Mouse (Mus musculus) midbrain, embryonic 10.5 days (tissue): ENCODE results near the gene Fam92b. TPM values are rescaled to one million over a fixed set of nuclear protein-coding genes. Genes with fewer than 3 reads are reported as not detected.

Source experiments
- DNase-seq: peaks from one replicate; pipeline ENCODE4 v3.0.0-alpha.2; 2017; ENCODE audit warnings: low spot score
- H3K27ac ChIP-seq: fragments of 300-500 bp; sonication (generic); replicated peaks from 2 replicates; pipeline ENCODE4 v1.5.1; 2016; ENCODE audit warnings: mild to moderate bottlenecking
- H3K27me3 ChIP-seq: fragments of 300-500 bp; sonication (generic); 2 replicates; pipeline ENCODE4 v1.6.1; 2016; ENCODE audit warnings: low read depth, mild to moderate bottlenecking; ENCODE audit not compliant: poor library complexity, severe bottlenecking
- H3K36me3 ChIP-seq: fragments of 300-500 bp; sonication (generic); 2 replicates; pipeline ENCODE4 v1.6.1; 2016; ENCODE audit warnings: mild to moderate bottlenecking, moderate library complexity
- H3K4me1 ChIP-seq: fragments of 300-500 bp; sonication (generic); 2 replicates; pipeline ENCODE4 v1.6.1; 2016
- H3K4me3 ChIP-seq: fragments of 300-500 bp; sonication (generic); 2 replicates; pipeline ENCODE4 v1.5.1; 2016; ENCODE audit warnings: mild to moderate bottlenecking, moderate library complexity
- H3K9me3 ChIP-seq: fragments of 300-500 bp; sonication (generic); replicated peaks from 2 replicates; pipeline ENCODE4 v1.6.1; 2016; ENCODE audit warnings: mild to moderate bottlenecking
- WGBS: fragments of 180-500 bp; shearing (Covaris S2); methylation state at CpG from one replicate; pipeline ENCODE4 v1.1.7; 2016; 5-methylcytosine and 5-hydroxymethylcytosine counted together
- polyA plus RNA-seq: library from polyadenylated mRNA; unstranded; fragments of >200 nt; fragmentation: Nextera tagmentation; extraction: Ambion mirVana; gene quantifications from 2 replicates; pipeline ENCODE4 v1.2.1, GENCODE M21; 2016

The Fam92b gene
- 2.6 and 3.3 TPM in 2 replicates for polyA plus RNA-seq

DNA sequence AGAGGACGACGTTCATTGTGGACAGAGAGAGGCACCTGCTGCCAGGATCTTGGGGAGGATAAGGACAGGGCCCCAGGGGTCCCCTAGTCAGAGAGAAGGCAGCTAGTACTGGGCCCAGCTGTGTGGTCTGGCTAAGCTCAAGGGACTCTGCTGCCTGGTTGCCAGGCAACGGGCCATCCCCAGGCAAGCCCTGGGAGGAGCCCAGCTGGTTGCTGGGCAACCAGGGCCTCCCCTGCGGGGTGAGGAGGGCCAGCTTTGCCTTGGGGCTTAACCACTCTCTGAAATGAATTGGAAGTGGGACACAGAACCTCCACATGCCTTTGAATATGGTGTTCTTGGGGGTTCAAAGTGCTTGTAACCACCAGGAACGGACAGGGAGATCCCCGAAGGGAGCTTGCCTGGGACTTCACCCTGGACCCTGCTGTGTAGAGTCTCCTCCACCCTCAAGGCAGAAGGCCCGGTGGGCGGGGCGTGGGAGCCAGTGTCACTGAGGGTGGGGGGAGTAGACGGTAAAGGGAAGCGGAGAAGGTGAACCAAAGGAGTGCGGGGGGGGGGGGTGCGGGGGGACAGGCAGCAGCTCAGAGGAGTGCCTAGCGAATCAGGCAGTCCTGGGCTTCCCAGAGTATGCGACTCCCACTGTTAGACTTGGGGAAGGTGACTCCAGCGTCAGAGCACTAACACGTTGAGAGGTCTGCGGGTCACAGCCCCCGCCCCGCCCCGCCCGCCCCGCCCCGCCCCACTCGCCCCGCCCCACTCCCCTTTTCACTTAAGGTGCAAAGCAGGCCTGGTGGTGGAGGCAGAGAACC lies at the start of gene Fam92b:
TSS of gene Fam92b (minus strand) at position 149 of the 806 bp plus-strand sequence.
- peaks cover 72% of the 10 kb centered on the region for H3K4me1 ChIP-seq
- H3K9me3 ChIP-seq = no peaks in the 10 kb centered on the region
- no peaks in the 10 kb centered on the region for H3K36me3 ChIP-seq
- H3K27ac ChIP-seq = peak within 1 kb of the TSS; percentile 94
- peak; percentile 95 for DNase-seq
- H3K4me3 ChIP-seq = peak within 1 kb of the TSS; percentile 51
- H3K27me3 ChIP-seq = peaks cover 56% of the 10 kb centered on the region
- under 1% methylated on average over 23 of the region's 26 CpGs for WGBS

DNA sequence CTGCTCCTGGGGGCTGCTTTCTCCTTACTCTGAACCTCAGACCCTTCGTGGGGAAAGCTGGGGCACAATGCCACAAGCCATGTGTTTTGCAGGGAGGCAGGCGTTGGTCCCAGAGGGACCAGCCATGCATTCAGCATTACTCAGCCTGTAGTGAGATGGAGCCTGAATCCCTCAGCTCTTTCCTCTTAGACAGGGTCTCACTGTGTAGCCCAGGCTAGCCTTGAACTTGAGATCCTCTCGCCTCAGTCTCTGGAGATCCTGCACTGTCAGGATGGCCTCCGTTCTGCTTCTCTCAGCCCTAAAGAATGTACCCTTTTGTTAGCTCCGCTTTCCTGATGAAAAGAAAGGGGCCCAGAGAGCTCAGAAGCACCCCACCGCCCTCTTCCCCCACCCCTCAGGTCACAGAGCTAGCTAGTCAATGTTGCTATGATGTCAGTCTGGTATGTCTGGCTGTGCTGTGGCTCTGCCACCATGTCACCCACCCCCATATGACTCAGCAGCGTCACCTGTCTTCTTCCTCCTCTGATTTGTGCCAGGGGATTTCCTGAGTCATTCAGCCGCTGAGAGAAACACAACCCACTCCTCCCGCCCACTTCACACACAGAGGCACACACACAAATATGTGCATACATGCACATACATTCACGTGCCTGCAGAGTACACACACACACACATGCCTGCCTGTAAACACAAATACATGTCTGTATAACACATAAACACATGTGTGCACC lies 48.3 kb upstream of the Fam92b start:
- H3K4me1 ChIP-seq = peaks cover 82% of the 10 kb centered on the region
- DNase-seq = peak; percentile 52
- H3K27me3 ChIP-seq = peaks cover 49% of the 10 kb centered on the region
- 0 out of 2 replicates have a peak overlapping the region, but pooled peaks have one; percentile 23 for H3K4me3 ChIP-seq
- WGBS = 36% methylated on average over 10 of the region's 10 CpGs
- H3K27ac ChIP-seq = peak overlapping the region; percentile 84
- H3K9me3 ChIP-seq = no peaks in the 10 kb centered on the region
- H3K36me3 ChIP-seq = no peaks in the 10 kb centered on the region

DNA sequence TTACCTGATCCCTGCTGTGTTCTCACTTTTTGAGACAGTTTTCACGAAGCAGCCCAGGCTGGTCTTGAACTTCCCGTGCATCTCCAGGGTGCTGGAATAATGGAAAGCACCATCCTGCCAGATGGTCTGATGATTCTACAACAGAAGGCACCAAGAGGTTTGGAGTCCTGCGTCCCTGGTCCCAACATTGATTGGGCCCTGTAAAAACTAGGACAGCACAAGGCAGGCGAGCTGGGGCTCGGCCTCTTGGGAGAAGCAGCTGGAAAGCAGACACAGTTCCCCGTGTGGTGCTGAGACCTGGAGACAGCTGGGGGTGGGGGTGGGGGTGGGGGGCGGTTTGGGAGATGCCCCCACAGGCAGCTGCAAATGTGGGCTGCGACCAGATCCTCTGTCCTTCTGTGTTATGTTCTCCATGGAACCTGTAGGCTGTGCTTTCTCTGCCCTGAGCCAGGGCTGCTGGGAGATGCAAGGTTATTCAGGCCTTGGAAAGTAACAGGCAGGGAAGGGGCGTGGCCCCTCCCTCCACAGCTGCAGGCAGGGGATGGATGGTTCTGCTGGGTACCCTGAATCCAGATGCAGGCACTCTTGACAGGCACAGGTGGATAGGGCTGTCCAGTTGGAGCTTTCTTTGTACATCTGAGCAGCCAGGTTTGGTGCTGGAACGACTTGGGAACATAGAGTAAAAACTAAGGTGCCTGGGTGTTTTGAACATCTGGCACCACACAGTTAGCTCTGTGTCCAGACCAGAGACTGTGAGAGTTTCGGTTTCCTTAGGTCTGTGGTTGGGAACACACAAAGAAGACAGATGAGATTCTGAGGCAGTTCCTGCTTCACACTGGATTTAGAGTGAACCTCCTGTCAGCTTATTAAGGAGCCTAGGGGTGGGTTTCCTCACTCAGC lies 47.5 kb upstream of the Fam92b start:
- H3K4me3 ChIP-seq = 0 out of 2 replicates have a peak overlapping the region, but pooled peaks have one; percentile 23
- peak overlapping the region; percentile 84 for H3K27ac ChIP-seq
- H3K27me3 ChIP-seq = peaks cover 44% of the 10 kb centered on the region
- no peaks in the 10 kb centered on the region for H3K9me3 ChIP-seq
- 55% methylated on average over 11 of the region's 11 CpGs for WGBS
- DNase-seq = no peak
- H3K36me3 ChIP-seq = no peaks in the 10 kb centered on the region
- peaks cover 82% of the 10 kb centered on the region for H3K4me1 ChIP-seq

DNA sequence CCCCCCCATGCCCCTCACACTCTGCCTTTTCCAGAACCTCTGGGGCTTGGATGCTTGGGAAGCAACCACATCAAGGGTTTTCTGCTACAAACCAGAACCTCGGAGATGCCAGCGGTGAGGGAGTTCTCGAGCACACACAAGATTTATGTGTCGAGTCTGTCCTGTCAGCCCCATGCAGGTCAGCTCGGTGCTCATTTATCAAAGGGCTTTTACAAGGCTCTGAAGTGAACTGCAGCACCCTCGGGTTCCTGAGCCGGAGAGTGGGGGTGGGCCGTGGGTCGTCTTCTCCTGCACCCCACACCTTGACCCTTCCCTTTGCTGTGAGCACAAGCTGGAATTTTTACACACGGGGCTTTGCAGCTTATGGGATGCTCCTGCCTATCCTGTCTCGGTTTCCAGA lies 45.3 kb upstream of the Fam92b start:
- H3K36me3 ChIP-seq = no peaks in the 10 kb centered on the region
- peaks cover 32% of the 10 kb centered on the region for H3K27me3 ChIP-seq
- no peaks in the 10 kb centered on the region for H3K9me3 ChIP-seq
- H3K4me3 ChIP-seq = no peak overlapping the region
- peaks cover 78% of the 10 kb centered on the region for H3K4me1 ChIP-seq
- no peak for DNase-seq
- H3K27ac ChIP-seq = peak overlapping the region; percentile 56
- WGBS = 76% methylated on average over 11 of the region's 11 CpGs

DNA sequence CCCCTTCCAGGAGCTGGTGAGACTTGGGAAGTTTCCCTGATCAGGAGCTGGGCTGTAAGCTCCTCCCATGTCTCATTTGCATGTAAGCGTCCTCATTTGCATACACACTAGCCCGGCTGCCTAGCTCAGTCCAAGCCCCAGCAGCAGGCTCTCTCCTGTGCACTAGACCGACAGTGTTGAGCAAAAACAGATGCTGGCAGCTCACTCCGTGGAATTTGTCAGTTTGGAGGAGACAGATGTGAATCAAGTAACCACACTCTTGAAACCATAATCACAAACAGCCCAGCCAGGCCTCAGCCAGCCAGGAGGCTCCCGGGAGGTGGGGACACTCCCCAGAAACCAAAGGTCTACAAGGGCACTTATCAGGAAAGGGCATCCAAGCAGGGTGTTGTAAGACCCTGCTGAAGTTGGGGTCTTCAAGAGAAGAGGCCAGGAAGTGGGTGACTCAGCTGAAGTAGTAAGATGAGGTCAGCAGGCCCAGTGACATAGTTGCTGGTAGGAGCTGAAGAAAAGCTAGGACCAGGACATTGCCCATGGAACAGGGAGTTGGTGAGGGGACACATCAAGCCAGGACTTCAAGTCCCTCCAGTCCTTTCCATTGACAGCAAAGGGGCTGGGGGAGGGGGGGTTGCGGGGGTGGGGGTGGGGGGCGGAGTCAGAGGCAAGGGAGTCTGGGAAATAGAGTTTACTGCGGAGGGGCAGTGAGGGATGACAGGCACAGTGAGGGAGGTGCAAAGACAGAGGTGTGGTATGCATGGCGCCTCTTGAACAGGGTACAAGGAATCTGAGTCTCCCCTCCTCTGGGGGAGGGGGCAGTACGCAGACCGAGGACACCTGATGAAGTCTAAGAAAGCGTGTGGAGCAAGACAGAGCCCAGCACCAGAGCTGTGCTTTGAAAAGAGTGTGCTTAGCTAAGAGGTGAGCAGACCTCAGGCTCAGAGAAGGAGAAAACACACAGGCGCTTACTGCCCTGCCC lies 39.9 kb upstream of the Fam92b start:
- peaks cover 17% of the 10 kb centered on the region for H3K27me3 ChIP-seq
- DNase-seq = peak; percentile 56
- H3K36me3 ChIP-seq = no peaks in the 10 kb centered on the region
- peaks cover 63% of the 10 kb centered on the region for H3K4me1 ChIP-seq
- 15% methylated on average over 13 of the region's 13 CpGs for WGBS
- peak overlapping the region; percentile 9; the same call in 1 of the 2 replicates for H3K4me3 ChIP-seq
- peak overlapping the region; percentile 69 for H3K27ac ChIP-seq
- H3K9me3 ChIP-seq = no peaks in the 10 kb centered on the region

DNA sequence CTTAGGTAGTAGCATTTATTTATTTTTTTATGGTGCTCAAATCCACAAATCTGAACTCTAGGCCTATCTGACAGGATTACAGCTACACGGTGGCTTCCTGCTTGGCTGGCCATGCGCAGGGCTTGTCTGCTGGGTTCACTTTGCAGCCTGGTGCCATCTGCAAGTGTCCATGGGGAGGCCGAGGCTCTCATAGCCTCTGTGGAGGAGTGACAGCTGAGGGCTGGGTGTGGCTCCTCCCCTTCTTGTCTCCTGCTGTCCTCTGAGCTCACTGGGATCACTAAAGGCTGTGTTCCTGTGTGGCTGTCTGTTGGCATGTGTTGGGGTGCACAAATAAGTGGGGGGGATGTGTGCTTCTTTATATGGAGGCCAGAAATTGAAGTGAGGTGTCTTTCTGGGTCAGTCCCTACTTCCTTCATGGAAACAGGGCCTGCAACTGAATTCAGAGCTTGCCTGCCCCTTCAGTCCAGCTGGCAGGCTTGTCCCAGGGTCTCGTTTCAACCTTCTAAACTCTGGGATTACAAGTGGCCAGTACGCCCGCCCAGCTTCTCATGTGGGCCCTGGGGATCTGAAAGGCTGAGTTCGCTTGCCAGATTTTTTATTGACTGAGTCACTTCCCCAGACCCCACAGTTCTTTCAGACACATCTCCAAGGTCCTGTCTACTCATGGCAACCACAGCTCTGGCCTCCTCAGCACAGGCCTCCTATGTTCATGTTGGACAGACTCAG lies 38.3 kb upstream of the Fam92b start:
- DNase-seq = no peak
- H3K4me3 ChIP-seq = no peak overlapping the region
- peak overlapping the region; percentile 34 for H3K27ac ChIP-seq
- peaks cover 9% of the 10 kb centered on the region for H3K27me3 ChIP-seq
- no peaks in the 10 kb centered on the region for H3K9me3 ChIP-seq
- H3K36me3 ChIP-seq = no peaks in the 10 kb centered on the region
- WGBS = 46% methylated on average over 7 of the region's 7 CpGs
- peaks cover 71% of the 10 kb centered on the region for H3K4me1 ChIP-seq

DNA sequence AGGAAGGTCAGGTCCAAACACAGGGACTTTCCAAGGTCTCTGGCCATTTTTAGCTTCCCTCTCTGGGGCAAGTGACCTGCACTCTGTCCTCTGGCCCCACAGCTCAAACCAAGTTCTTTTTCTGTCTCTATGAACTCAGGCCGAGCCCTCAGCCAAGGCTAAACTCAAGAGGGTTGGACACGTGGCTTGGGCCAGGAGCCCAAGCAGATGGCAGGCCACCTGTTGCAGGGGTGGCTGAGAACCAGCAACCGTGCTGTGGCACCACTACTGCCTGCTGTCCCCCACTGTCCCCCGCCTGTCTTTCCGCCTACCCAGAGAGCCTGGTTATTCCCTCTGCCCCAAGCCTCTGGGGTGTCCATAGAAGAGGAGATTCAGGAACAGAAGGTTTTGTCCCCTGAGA lies 36.7 kb upstream of the Fam92b start:
- 75% methylated on average over 5 of the region's 5 CpGs for WGBS
- DNase-seq = no peak
- Histone ChIP-seq H3K27me3 (peaks cover 14% of the 10 kb centered on the region), H3K4me3 (no peak overlapping the region), H3K27ac (peak overlapping the region; percentile 46; the same call in 1 of the 2 replicates), H3K9me3 (no peaks in the 10 kb centered on the region), H3K4me1 (peaks cover 65% of the 10 kb centered on the region), H3K36me3 (no peaks in the 10 kb centered on the region)

DNA sequence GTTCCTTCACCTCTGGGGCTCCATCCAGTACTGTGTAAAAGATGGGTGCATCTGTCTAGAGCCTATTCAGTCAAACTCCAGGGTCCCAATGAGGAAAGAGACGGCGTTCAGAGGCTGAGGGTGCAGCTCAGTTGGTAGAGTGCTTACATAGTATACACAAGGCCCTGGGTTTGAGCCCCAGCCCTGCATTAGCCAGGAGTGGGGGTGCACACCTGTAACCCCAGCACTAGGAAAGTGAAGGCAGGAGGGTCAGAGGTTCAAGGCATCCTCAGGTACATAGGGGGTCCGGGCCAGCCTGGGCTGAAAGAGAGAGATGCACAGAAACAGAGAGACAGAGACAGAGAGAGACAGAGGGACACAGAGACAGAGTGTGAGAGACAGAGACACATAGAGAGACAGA lies 36.0 kb upstream of the Fam92b start:
- Histone ChIP-seq H3K4me3 (no peak overlapping the region), H3K4me1 (peaks cover 63% of the 10 kb centered on the region), H3K9me3 (no peaks in the 10 kb centered on the region), H3K27me3 (peaks cover 14% of the 10 kb centered on the region), H3K36me3 (no peaks in the 10 kb centered on the region), H3K27ac (no peak overlapping the region)
- no peak for DNase-seq
- 94% methylated on average over 3 of the region's 3 CpGs for WGBS

DNA sequence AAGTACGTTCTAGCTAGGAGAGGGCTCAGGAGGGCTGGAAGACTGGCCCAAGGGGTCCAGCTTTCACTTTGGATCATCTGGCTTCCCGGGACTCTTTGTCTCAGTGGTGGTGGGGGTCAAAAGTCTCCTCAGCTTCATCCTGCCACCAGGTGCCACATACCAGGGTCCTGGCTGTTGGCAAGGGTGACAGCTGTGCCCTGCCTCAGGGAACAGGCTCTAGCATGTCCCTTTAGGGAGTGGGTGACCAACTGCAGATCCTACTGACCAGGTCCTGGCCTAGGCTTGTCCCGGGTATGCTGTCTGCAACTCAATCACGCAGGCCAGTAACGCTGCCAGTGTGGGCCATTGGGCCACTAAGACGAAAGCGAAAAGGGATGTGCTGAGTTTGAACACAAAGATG lies 35.3 kb upstream of the Fam92b start:
- 87% methylated on average over 7 of the region's 7 CpGs for WGBS

DNA sequence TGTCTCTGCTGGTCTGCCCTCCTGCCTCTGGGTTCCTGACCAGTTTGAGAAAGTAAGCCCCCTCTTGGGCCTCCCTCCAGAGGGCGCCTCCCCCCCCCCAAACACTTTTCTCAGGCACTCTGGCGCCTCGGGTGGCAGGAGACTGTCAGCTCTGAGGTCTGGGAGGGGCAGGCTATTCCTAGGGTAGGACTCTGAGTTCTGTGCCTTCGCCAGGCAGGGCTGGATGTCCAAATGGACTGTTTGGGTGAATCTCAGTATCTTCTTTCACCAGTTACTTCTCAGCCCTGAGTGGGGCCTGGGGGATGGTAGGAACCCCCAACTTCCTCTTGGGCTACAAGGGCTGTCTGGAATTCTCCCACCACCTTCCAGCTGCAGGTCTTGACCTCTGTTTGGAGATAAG lies 34.1 kb upstream of the Fam92b start:
- Histone ChIP-seq H3K4me1 (peaks cover 52% of the 10 kb centered on the region), H3K27ac (peak overlapping the region; percentile 70), H3K27me3 (peaks cover 14% of the 10 kb centered on the region), H3K4me3 (no peak overlapping the region), H3K9me3 (no peaks in the 10 kb centered on the region), H3K36me3 (no peaks in the 10 kb centered on the region)
- 9% methylated on average over 4 of the region's 4 CpGs for WGBS
- DNase-seq = peak; percentile 48

More for the DNA sequence above, 35.3 kb upstream of the Fam92b start:
- DNase-seq = no peak
- Histone ChIP-seq H3K36me3 (no peaks in the 10 kb centered on the region), H3K4me1 (peaks cover 64% of the 10 kb centered on the region), H3K27me3 (peaks cover 14% of the 10 kb centered on the region), H3K27ac (0 out of 2 replicates have a peak overlapping the region, but pooled peaks have one; percentile 47), H3K4me3 (no peak overlapping the region), H3K9me3 (no peaks in the 10 kb centered on the region)

DNA sequence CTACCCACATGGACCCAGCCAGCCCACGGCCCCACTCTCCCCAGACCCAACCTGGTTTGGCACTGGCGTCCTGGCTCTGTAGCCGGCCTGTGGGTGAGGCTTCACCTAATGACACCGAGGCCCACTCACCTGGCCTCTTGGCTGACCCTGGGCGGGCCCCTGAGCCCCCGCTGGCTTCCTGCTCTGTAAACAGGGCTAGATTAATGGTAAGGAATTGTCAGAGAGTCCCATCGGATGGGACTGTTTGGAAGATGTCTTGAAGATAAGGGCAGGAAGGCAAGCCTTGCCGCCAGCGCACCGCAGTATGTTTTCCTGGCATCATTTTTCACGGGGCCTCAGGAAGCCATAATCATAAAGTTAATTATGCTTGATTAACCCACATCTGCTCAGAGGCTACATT lies 30.8 kb upstream of the Fam92b start:
- Histone ChIP-seq H3K9me3 (no peaks in the 10 kb centered on the region), H3K4me1 (peaks cover 42% of the 10 kb centered on the region), H3K27ac (peak overlapping the region; percentile 57; the same call in 1 of the 2 replicates), H3K36me3 (no peaks in the 10 kb centered on the region), H3K27me3 (peaks cover 14% of the 10 kb centered on the region), H3K4me3 (no peak overlapping the region)
- no peak for DNase-seq
- 78% methylated on average over 11 of the region's 11 CpGs for WGBS
